Mouse (Mus musculus): ENCODE data around the gene Rps15a.

GRCm38 (mm10) chr7:118056300-118056699 is 59.7 kb downstream of the Rps15a start:
- TF ChIP-seq POLR2A (IDR thresholded peaks at IDR 0.05; ENCODE audit: low read depth, low read length) = no peak
- 0 out of 2 replicates have a peak, but pooled peaks have one; percentile 4 for TF ChIP-seq CTCF (conservative IDR thresholded peaks at IDR 0.05; ENCODE audit: insufficient read depth, insufficient read length, low read depth, low read length)

All from kidney, adult 2 months (tissue).